In genomic region chr4:128392279-128392678, GRCm38 (mm10) we compare ENCODE assay signal across 21 mouse cellular contexts.
DNase-seq lines count a peak whose midpoint lies in the region; ATAC-seq and TF ChIP-seq lines count a peak whose summit lies in the region.
"Had no signal": no experiment of that assay in that cellular context is flagged by ENCODE, and none has a peak within 500 bp of the region (broad histone marks: within the 10 kb centered on the region; RNA-seq: fewer than 3 reads in every experiment).

No protein-coding gene starts in this region.

- H3K27ac ChIP-seq in hindbrain, embryonic 10.5 days: peak overlapping the region; percentile 77
- H3K27ac ChIP-seq in hindbrain, embryonic 14.5 days: no peak overlapping the region
- no peak overlapping the region for H3K27ac ChIP-seq in lung, embryonic 14.5 days (ENCODE audit: low read depth)
- H3K27ac ChIP-seq in neural tube, embryonic 15.5 days (replicated peaks): no peak overlapping the region
- H3K27ac ChIP-seq: embryonic facial prominence, embryonic 13.5 days; heart, embryonic 13.5 days; hindbrain, embryonic 15.5 days; midbrain, embryonic 13.5 days; neural tube, embryonic 13.5 days; stomach, embryonic 15.5 days had no signal

- H3K9me3 ChIP-seq in hindbrain, embryonic 10.5 days: no peaks in the 10 kb centered on the region
- H3K9me3 ChIP-seq in hindbrain, embryonic 14.5 days (ENCODE audit: control insufficient read depth, low read length): no peaks in the 10 kb centered on the region
- no peaks in the 10 kb centered on the region for H3K9me3 ChIP-seq in lung, embryonic 14.5 days (ENCODE audit: low read depth, low read length)
- H3K9me3 ChIP-seq in neural tube, embryonic 15.5 days (replicated peaks): no peaks in the 10 kb centered on the region
- H3K9me3 ChIP-seq: embryonic facial prominence, embryonic 13.5 days; heart, embryonic 13.5 days; hindbrain, embryonic 15.5 days; midbrain, embryonic 13.5 days; neural tube, embryonic 13.5 days; stomach, embryonic 15.5 days had no signal

- no peaks in the 10 kb centered on the region for H3K36me3 ChIP-seq in hindbrain, embryonic 10.5 days
- H3K36me3 ChIP-seq in hindbrain, embryonic 14.5 days (replicated peaks; ENCODE audit: control insufficient read depth, insufficient read depth): peaks cover 29% of the 10 kb centered on the region
- no peaks in the 10 kb centered on the region for H3K36me3 ChIP-seq in lung, embryonic 14.5 days (ENCODE audit: insufficient read depth)
- H3K36me3 ChIP-seq in neural tube, embryonic 15.5 days: peaks cover 30% of the 10 kb centered on the region
- H3K36me3 ChIP-seq: embryonic facial prominence, embryonic 13.5 days; heart, embryonic 13.5 days; stomach, embryonic 15.5 days had no signal

- H3K9ac ChIP-seq in hindbrain, embryonic 14.5 days: no peak overlapping the region
- H3K9ac ChIP-seq in lung, embryonic 14.5 days: no peak overlapping the region
- H3K9ac ChIP-seq in neural tube, embryonic 15.5 days (replicated peaks): no peak overlapping the region
- H3K9ac ChIP-seq: embryonic facial prominence, embryonic 13.5 days; forebrain, postnatal 0 days; heart, embryonic 13.5 days; hindbrain, embryonic 15.5 days; midbrain, embryonic 13.5 days; neural tube, embryonic 13.5 days; stomach, embryonic 15.5 days had no signal

- 29% methylated on average over 3 of the region's 3 CpGs for WGBS in hindbrain, embryonic 10.5 days
- 15% methylated on average over 3 of the region's 3 CpGs for WGBS in hindbrain, embryonic 14.5 days
- 21% methylated on average over 3 of the region's 3 CpGs for WGBS in lung, embryonic 14.5 days
- 12% methylated on average over 3 of the region's 3 CpGs for WGBS in neural tube, embryonic 15.5 days

- peak; percentile 48 for DNase-seq in hindbrain, embryonic 10.5 days (ENCODE audit: low spot score)
- no peak for DNase-seq in hindbrain, embryonic 14.5 days (ENCODE audit: low spot score)
- peak; percentile 57 for DNase-seq in lung, embryonic 14.5 days
- no peak for DNase-seq in lung, postnatal 14 days
- DNase-seq in neural tube, embryonic 10.5 days (ENCODE audit: extremely low spot score, low spot score): peak; percentile 20
- DNase-seq in adrenal gland, postnatal 4 days (ENCODE audit: low spot score in 2 of 2): no peak
- DNase-seq: adrenal gland, postnatal 25 days; cerebellum, adult 9-10 months; forebrain, postnatal 0 days; gastrocnemius, postnatal 25 days; heart, adult 18-20 months; layer of hippocampus, postnatal 36 days; thymus, postnatal 25 days had no signal

- peaks cover 2% of the 10 kb centered on the region; the same call in 1 of the 2 replicates for H3K27me3 ChIP-seq in hindbrain, embryonic 10.5 days (ENCODE audit: insufficient read depth, poor library complexity, severe bottlenecking)
- H3K27me3 ChIP-seq in hindbrain, embryonic 14.5 days (ENCODE audit: control insufficient read depth, insufficient read depth, low read length): no peaks in the 10 kb centered on the region
- H3K27me3 ChIP-seq in lung, embryonic 14.5 days (ENCODE audit: insufficient read depth, low read length): no peaks in the 10 kb centered on the region
- no peaks in the 10 kb centered on the region for H3K27me3 ChIP-seq in neural tube, embryonic 15.5 days (replicated peaks)
- H3K27me3 ChIP-seq: hindbrain, embryonic 15.5 days; neural tube, embryonic 13.5 days; stomach, embryonic 15.5 days had no signal

- no peak overlapping the region for H3K4me3 ChIP-seq in hindbrain, embryonic 10.5 days
- no peak overlapping the region for H3K4me3 ChIP-seq in hindbrain, embryonic 14.5 days (replicated peaks; ENCODE audit: low read length)
- H3K4me3 ChIP-seq in lung, embryonic 14.5 days (ENCODE audit: low read depth, low read length): no peak overlapping the region
- H3K4me3 ChIP-seq in neural tube, embryonic 15.5 days (replicated peaks): no peak overlapping the region
- H3K4me3 ChIP-seq: embryonic facial prominence, embryonic 13.5 days; heart, embryonic 13.5 days; hindbrain, embryonic 15.5 days; midbrain, embryonic 13.5 days; neural tube, embryonic 13.5 days; stomach, embryonic 15.5 days had no signal

- ATAC-seq in hindbrain, embryonic 14.5 days (ENCODE audit: low FRiP score): no peak
- ATAC-seq in lung, embryonic 14.5 days (ENCODE audit: insufficient read depth): peak; percentile 69
- ATAC-seq in neural tube, embryonic 15.5 days (ENCODE audit: low FRiP score): no peak
- ATAC-seq: forebrain, postnatal 0 days; intestine, embryonic 16.5 days; midbrain, embryonic 13.5 days had no signal

- H3K4me1 ChIP-seq in hindbrain, embryonic 10.5 days (replicated peaks): peaks cover 26% of the 10 kb centered on the region
- H3K4me1 ChIP-seq in hindbrain, embryonic 14.5 days (replicated peaks; ENCODE audit: control insufficient read depth, insufficient read depth, low read length): peaks cover 10% of the 10 kb centered on the region; the same call in 1 of the 2 replicates
- peaks cover 13% of the 10 kb centered on the region; the same call in 1 of the 2 replicates for H3K4me1 ChIP-seq in lung, embryonic 14.5 days (ENCODE audit: insufficient read depth)
- peaks cover 10% of the 10 kb centered on the region for H3K4me1 ChIP-seq in neural tube, embryonic 15.5 days
- H3K4me1 ChIP-seq: heart, embryonic 13.5 days; stomach, embryonic 15.5 days had no signal

- TF ChIP-seq CTCF in lung, embryonic 14.5 days (IDR thresholded peaks at IDR 0.05; ENCODE audit: low read depth): no peak

- no peak overlapping the region for H3K4me2 ChIP-seq in hindbrain, embryonic 14.5 days (replicated peaks)
- no peak overlapping the region for H3K4me2 ChIP-seq in lung, embryonic 14.5 days
- no peak overlapping the region for H3K4me2 ChIP-seq in neural tube, embryonic 15.5 days
- H3K4me2 ChIP-seq: embryonic facial prominence, embryonic 13.5 days; heart, embryonic 13.5 days; hindbrain, embryonic 15.5 days; midbrain, embryonic 13.5 days; neural tube, embryonic 13.5 days; stomach, embryonic 15.5 days had no signal

Comparison
In these comparisons a context has a peak if more than half of its experiments do, and no peak if none do; other contexts are left out.
1. DNase-seq: peak in hindbrain, embryonic 10.5 days (single experiment), lung, embryonic 14.5 days (single experiment) and neural tube, embryonic 10.5 days (single experiment); none in hindbrain, embryonic 14.5 days (single experiment), lung, postnatal 14 days (single experiment) and adrenal gland, postnatal 4 days (0 of 2).